Mouse (Mus musculus): Measurements from ENCODE around the gene Olfr716. TPM values are rescaled to one million over a fixed set of nuclear protein-coding genes. Genes with fewer than 3 reads are reported as not detected.
"Not testable (repeated sequence)": the region's sequence is repeated elsewhere in the genome, so short reads cannot be mapped to it uniquely, and the experiment has no call there.

Gene Olfr716
- not detected in 2 replicates for polyA plus RNA-seq (2011; ENCODE audit: insufficient read depth, insufficient read length, low replicate concordance, missing spikeins)

DNA sequence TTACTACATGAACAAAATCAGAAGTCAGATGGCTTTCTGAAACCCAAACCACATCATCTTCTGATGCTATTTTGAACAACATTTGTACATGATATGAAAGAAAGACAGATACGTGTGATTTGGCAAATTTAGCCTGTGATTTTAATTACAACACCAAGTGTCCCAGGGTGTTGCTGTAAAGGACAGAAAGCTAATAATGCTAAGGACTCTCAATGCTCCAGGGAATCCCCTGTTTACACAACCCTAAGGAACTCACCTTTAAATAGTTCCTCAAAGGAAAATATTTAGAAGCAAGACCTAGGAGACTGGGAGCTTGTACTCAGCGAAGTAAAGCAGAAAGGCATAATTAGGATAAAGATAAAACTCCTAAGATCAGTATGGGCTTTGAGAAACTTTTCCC lies at the start of gene Olfr716:
TSS of gene Olfr716 (plus strand) at position 301 of the 400 bp plus-strand sequence.
- WGBS: 57% methylated on average over 2 of the region's 2 CpGs
- H3K4me3 ChIP-seq (replicated peaks; ENCODE audit: control insufficient read depth, low read depth, low read length); H3K27ac ChIP-seq (ENCODE audit: control insufficient read depth, insufficient read depth, low read depth, low read length, poor library complexity); H3K4me1 ChIP-seq (ENCODE audit: control insufficient read depth, insufficient read depth, low read length): not testable (repeated sequence)

DNA sequence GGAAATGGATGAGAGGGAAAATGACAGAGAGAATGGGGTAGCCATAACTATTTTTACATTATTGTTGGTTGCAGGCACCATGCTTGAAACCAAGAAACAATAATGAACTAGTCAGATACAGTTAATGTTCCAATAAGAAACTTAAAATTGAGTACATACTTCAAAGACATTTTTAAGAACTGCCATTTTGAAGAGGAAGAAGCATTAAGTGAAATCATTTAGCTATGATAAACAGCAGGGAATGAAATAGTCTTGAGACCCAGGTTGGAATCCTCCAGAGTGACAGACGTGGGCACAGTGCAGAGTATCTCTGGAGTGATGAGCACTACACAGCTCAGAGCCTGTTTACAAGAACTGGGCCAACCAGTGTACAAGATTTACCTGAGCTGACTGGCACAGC lies 45.2 kb upstream of the Olfr716 start, which contains the start of gene Olfr17:
TSS of gene Olfr17 (plus strand) at position 301 of the 400 bp plus-strand sequence.
- TF ChIP-seq POLR2A (IDR thresholded peaks at IDR 0.05; ENCODE audit: borderline replicate concordance, control insufficient read depth, low read depth, low read length) (no peak), CTCF (IDR thresholded peaks at IDR 0.05; ENCODE audit: control insufficient read depth, insufficient read depth, low read length) (no peak)
- Histone ChIP-seq H3K4me1 (ENCODE audit: control insufficient read depth, insufficient read depth, low read length) (no peaks in the 10 kb centered on the region), H3K27ac (ENCODE audit: control insufficient read depth, insufficient read depth, low read depth, low read length, poor library complexity) (no peak within 1 kb of the TSS), H3K4me3 (replicated peaks; ENCODE audit: control insufficient read depth, low read depth, low read length) (no peak within 1 kb of the TSS)
- WGBS: 48% methylated on average over 1 of the region's 1 CpGs

- H3K4me3 ChIP-seq (replicated peaks; ENCODE audit: control insufficient read depth, low read depth, low read length); H3K4me1 ChIP-seq (ENCODE audit: control insufficient read depth, insufficient read depth, low read length); H3K27ac ChIP-seq (ENCODE audit: control insufficient read depth, insufficient read depth, low read depth, low read length, poor library complexity): not testable (repeated sequence)
- 68% methylated on average over 2 of the region's 2 CpGs for WGBS
These were observed 27.9 kb upstream of the Olfr716 start, which contains the start of gene Olfr715b for GRCm38 (mm10) chr7:107110269-107110668. Olfr715b (minus strand) TSS chr7:107110369.

- H3K4me1 ChIP-seq (ENCODE audit: control insufficient read depth, insufficient read depth, low read length); H3K4me3 ChIP-seq (replicated peaks; ENCODE audit: control insufficient read depth, low read depth, low read length); H3K27ac ChIP-seq (ENCODE audit: control insufficient read depth, insufficient read depth, low read depth, low read length, poor library complexity): not testable (repeated sequence)
- WGBS: 75% methylated on average over 3 of the region's 3 CpGs
These were observed 7.1 kb upstream of the Olfr716 start, which contains the start of gene Olfr715 for GRCm38 (mm10) chr7:107130983-107131382. Olfr715 (minus strand) TSS chr7:107131083.

- H3K4me1 ChIP-seq (ENCODE audit: control insufficient read depth, insufficient read depth, low read length): no peaks in the 10 kb centered on the region
- no peak within 1 kb of the TSS for H3K4me3 ChIP-seq (replicated peaks; ENCODE audit: control insufficient read depth, low read depth, low read length)
- TF ChIP-seq CTCF (IDR thresholded peaks at IDR 0.05; ENCODE audit: control insufficient read depth, insufficient read depth, low read length) (no peak), POLR2A (IDR thresholded peaks at IDR 0.05; ENCODE audit: borderline replicate concordance, control insufficient read depth, low read depth, low read length) (no peak)
- WGBS: 76% methylated on average over 10 of the region's 10 CpGs
- H3K27ac ChIP-seq (ENCODE audit: control insufficient read depth, insufficient read depth, low read depth, low read length, poor library complexity): no peak within 1 kb of the TSS
These were observed 28.6 kb downstream of the Olfr716 start, which contains the start of gene Nlrp14 for GRCm38 (mm10) chr7:107166690-107167089. Nlrp14 (plus strand) TSS chr7:107166990.

- 38% methylated on average over 2 of the region's 2 CpGs for WGBS
- no peak overlapping the region for H3K27ac ChIP-seq (ENCODE audit: control insufficient read depth, insufficient read depth, low read depth, low read length, poor library complexity)
- H3K4me1 ChIP-seq (ENCODE audit: control insufficient read depth, insufficient read depth, low read length): no peaks in the 10 kb centered on the region
- TF ChIP-seq POLR2A (IDR thresholded peaks at IDR 0.05; ENCODE audit: borderline replicate concordance, control insufficient read depth, low read depth, low read length): no peak
- no peak for TF ChIP-seq CTCF (IDR thresholded peaks at IDR 0.05; ENCODE audit: control insufficient read depth, insufficient read depth, low read length)
- H3K4me3 ChIP-seq (replicated peaks; ENCODE audit: control insufficient read depth, low read depth, low read length): no peak overlapping the region
These were observed 42.3 kb downstream of the Olfr716 start for GRCm38 (mm10) chr7:107180406-107180805.

Other genes starting within 250 kb of the Olfr716 start
- gene Olfr707, start 237.1 kb upstream of the Olfr716 start, polyA plus RNA-seq (2011; ENCODE audit: insufficient read depth, insufficient read length, low replicate concordance, missing spikeins): not detected in 2 replicates
- not detected in 2 replicates for gene Olfr1532-ps1, start 230.3 kb upstream of the Olfr716 start, polyA plus RNA-seq (2011; ENCODE audit: insufficient read depth, insufficient read length, low replicate concordance, missing spikeins)
- gene Olfr709-ps1, start 206.1 kb upstream of the Olfr716 start, polyA plus RNA-seq (2011; ENCODE audit: insufficient read depth, insufficient read length, low replicate concordance, missing spikeins): not detected in 2 replicates
- not detected in 2 replicates for gene Olfr710, start 190.0 kb upstream of the Olfr716 start, polyA plus RNA-seq (2011; ENCODE audit: insufficient read depth, insufficient read length, low replicate concordance, missing spikeins)
- 0.29 TPM in 1 of 2 replicates, not detected in the other for gene Olfr6, start 174.4 kb upstream of the Olfr716 start, polyA plus RNA-seq (2011; ENCODE audit: insufficient read depth, insufficient read length, low replicate concordance, missing spikeins)
- not detected in 2 replicates for gene Olfr711, start 162.9 kb upstream of the Olfr716 start, polyA plus RNA-seq (2011; ENCODE audit: insufficient read depth, insufficient read length, low replicate concordance, missing spikeins)
- not detected in 2 replicates for gene Olfr2, start 132.3 kb upstream of the Olfr716 start, polyA plus RNA-seq (2011; ENCODE audit: insufficient read depth, insufficient read length, low replicate concordance, missing spikeins)
- not detected in 2 replicates for gene Olfr713, start 107.2 kb upstream of the Olfr716 start, polyA plus RNA-seq (2011; ENCODE audit: insufficient read depth, insufficient read length, low replicate concordance, missing spikeins)
- gene Olfr714, start 67.3 kb upstream of the Olfr716 start, polyA plus RNA-seq (2011; ENCODE audit: insufficient read depth, insufficient read length, low replicate concordance, missing spikeins): not detected in 2 replicates
- gene Olfr17, start 45.1 kb upstream of the Olfr716 start, polyA plus RNA-seq (2011; ENCODE audit: insufficient read depth, insufficient read length, low replicate concordance, missing spikeins): not detected in 2 replicates
- gene Olfr715b, start 28.0 kb upstream of the Olfr716 start, polyA plus RNA-seq (2011; ENCODE audit: insufficient read depth, insufficient read length, low replicate concordance, missing spikeins): not detected in 2 replicates
- gene Olfr715, start 7.2 kb upstream of the Olfr716 start, polyA plus RNA-seq (2011; ENCODE audit: insufficient read depth, insufficient read length, low replicate concordance, missing spikeins): not detected in 2 replicates
- gene Nlrp14, start 28.7 kb downstream of the Olfr716 start, polyA plus RNA-seq (2011; ENCODE audit: insufficient read depth, insufficient read length, low replicate concordance, missing spikeins): not detected in 2 replicates
- 5.5 TPM in 1 of 2 replicates, not detected in the other for gene Rbmxl2, start 71.1 kb downstream of the Olfr716 start, polyA plus RNA-seq (2011; ENCODE audit: insufficient read depth, insufficient read length, low replicate concordance, missing spikeins)
- 2.5 TPM in 1 of 2 replicates, not detected in the other for gene Syt9, start 232.4 kb downstream of the Olfr716 start, polyA plus RNA-seq (2011; ENCODE audit: insufficient read depth, insufficient read length, low replicate concordance, missing spikeins)

Data from bone marrow, adult 2 months (tissue).